Mouse (Mus musculus): ENCODE results near the gene Zc3h13. TPM values are rescaled to one million over a fixed set of nuclear protein-coding genes. Genes with fewer than 3 reads are reported as not detected.

The Zc3h13 gene
- 24.9 and 36.6 TPM in 2 replicates for total RNA-seq (2021)
- long read RNA-seq, partial matches to known transcripts = 33 of 40 reads
- long read RNA-seq, other reads (novel, unspliced or antisense) = 7 of 40 reads

GRCm38 (mm10) chr14:75284193-75284915, at the start of gene Zc3h13:
Gene Zc3h13 (plus strand): TSS chr14:75284373.
- DNase-seq = peak; percentile 96

- no peak for DNase-seq
Observed at GRCm38 (mm10) chr14:75235552-75235951, 48.6 kb upstream of the Zc3h13 start.

- DNase-seq = no peak
Observed at GRCm38 (mm10) chr14:75235955-75236635, 48.1 kb upstream of the Zc3h13 start.

- no peak for DNase-seq
Observed at GRCm38 (mm10) chr14:75236636-75237003, 47.6 kb upstream of the Zc3h13 start.

- no peak for DNase-seq
Observed at GRCm38 (mm10) chr14:75237096-75237495, 47.1 kb upstream of the Zc3h13 start.

GRCm38 (mm10) chr14:75238054-75238692, 46.0 kb upstream of the Zc3h13 start:
- DNase-seq = no peak

- no peak for DNase-seq
Observed at GRCm38 (mm10) chr14:75242087-75242486, 42.1 kb upstream of the Zc3h13 start, which contains the start of gene Cpb2. Gene Cpb2 (plus strand): TSS chr14:75242287.

GRCm38 (mm10) chr14:75246024-75247000, 37.9 kb upstream of the Zc3h13 start:
- DNase-seq = no peak

- DNase-seq = no peak
Observed at GRCm38 (mm10) chr14:75250432-75250831, 33.7 kb upstream of the Zc3h13 start.

- peak; percentile 28 for DNase-seq
Observed at GRCm38 (mm10) chr14:75256521-75256920, 27.7 kb upstream of the Zc3h13 start.

GRCm38 (mm10) chr14:75269531-75269930, 14.6 kb upstream of the Zc3h13 start:
- peak; percentile 56 for DNase-seq

GRCm38 (mm10) chr14:75279716-75280115, 4.5 kb upstream of the Zc3h13 start:
- DNase-seq = no peak

- DNase-seq = no peak
Observed at GRCm38 (mm10) chr14:75280406-75280805, 3.8 kb upstream of the Zc3h13 start.

- DNase-seq = no peak
Observed at GRCm38 (mm10) chr14:75283609-75284192, 472 bp upstream of the Zc3h13 start.

GRCm38 (mm10) chr14:75301081-75301480, 16.9 kb downstream of the Zc3h13 start:
- DNase-seq = no peak

- DNase-seq = no peak
Observed at GRCm38 (mm10) chr14:75303807-75304206, 19.6 kb downstream of the Zc3h13 start.

GRCm38 (mm10) chr14:75307855-75308254, 23.7 kb downstream of the Zc3h13 start:
- DNase-seq = no peak

GRCm38 (mm10) chr14:75309336-75309992, 25.3 kb downstream of the Zc3h13 start:
- DNase-seq = no peak

GRCm38 (mm10) chr14:75314484-75314883, 30.3 kb downstream of the Zc3h13 start:
- no peak for DNase-seq

GRCm38 (mm10) chr14:75318736-75319135, 34.6 kb downstream of the Zc3h13 start:
- DNase-seq = no peak

- DNase-seq = no peak
Observed at GRCm38 (mm10) chr14:75320269-75320668, 36.1 kb downstream of the Zc3h13 start.
